In genomic region chr11:35527816-35528462, GRCm38 (mm10) we compare ENCODE assay signal across 9 mouse cellular contexts.
DNase-seq lines count a peak whose midpoint lies in the region; ATAC-seq lines count a peak whose summit lies in the region.
"Had no signal": no experiment of that assay in that cellular context is flagged by ENCODE, and none has a peak within 500 bp of the region (broad histone marks: within the 10 kb centered on the region; RNA-seq: fewer than 3 reads in every experiment).

No protein-coding gene starts in this region.

- H3K27me3 ChIP-seq in embryonic facial prominence, embryonic 12.5 days = no peaks in the 10 kb centered on the region
- 0 out of 2 replicates have a peak, but pooled peaks cover 3% of the 10 kb centered on the region for H3K27me3 ChIP-seq in hindbrain, embryonic 15.5 days
- no peaks in the 10 kb centered on the region for H3K27me3 ChIP-seq in neural tube, embryonic 12.5 days (replicated peaks)
- H3K27me3 ChIP-seq in liver, embryonic 12.5 days (replicated peaks) = 0 out of 2 replicates have a peak, but pooled peaks cover 4% of the 10 kb centered on the region
- H3K27me3 ChIP-seq: CH12.LX had no signal

- no peak overlapping the region for H3K4me3 ChIP-seq in embryonic facial prominence, embryonic 12.5 days
- H3K4me3 ChIP-seq in hindbrain, embryonic 15.5 days = no peak overlapping the region
- H3K4me3 ChIP-seq in neural tube, embryonic 12.5 days = no peak overlapping the region
- H3K4me3 ChIP-seq in liver, embryonic 12.5 days = no peak overlapping the region

- no peak for ATAC-seq in embryonic facial prominence, embryonic 12.5 days (ENCODE audit: insufficient number of reproducible peaks, insufficient read depth, low FRiP score, low TSS enrichment)
- peak; percentile 57; the same call in 1 of the 2 replicates for ATAC-seq in hindbrain, embryonic 15.5 days (ENCODE audit: low FRiP score, low read depth)
- ATAC-seq in neural tube, embryonic 12.5 days (ENCODE audit: low FRiP score, low read depth) = peak; percentile 52; the same call in 1 of the 2 replicates
- no peak for ATAC-seq in liver, embryonic 12.5 days

- H3K4me2 ChIP-seq in embryonic facial prominence, embryonic 12.5 days (replicated peaks) = no peak overlapping the region
- no peak overlapping the region for H3K4me2 ChIP-seq in hindbrain, embryonic 15.5 days
- H3K4me2 ChIP-seq in neural tube, embryonic 12.5 days (replicated peaks) = no peak overlapping the region
- H3K4me2 ChIP-seq in liver, embryonic 12.5 days = no peak overlapping the region

- H3K36me3 ChIP-seq in embryonic facial prominence, embryonic 12.5 days = no peaks in the 10 kb centered on the region
- H3K36me3 ChIP-seq in hindbrain, embryonic 15.5 days = no peaks in the 10 kb centered on the region
- H3K36me3 ChIP-seq in neural tube, embryonic 12.5 days = no peaks in the 10 kb centered on the region
- no peaks in the 10 kb centered on the region for H3K36me3 ChIP-seq in liver, embryonic 12.5 days

- 50% methylated on average over 7 of the region's 7 CpGs for WGBS in embryonic facial prominence, embryonic 12.5 days
- 33% methylated on average over 7 of the region's 7 CpGs for WGBS in hindbrain, embryonic 15.5 days
- WGBS in neural tube, embryonic 12.5 days = 30% methylated on average over 7 of the region's 7 CpGs
- WGBS in liver, embryonic 12.5 days (ENCODE audit: insufficient replicate concordance) = 70% methylated on average over 7 of the region's 7 CpGs

- no peaks in the 10 kb centered on the region for H3K9me3 ChIP-seq in embryonic facial prominence, embryonic 12.5 days
- H3K9me3 ChIP-seq in hindbrain, embryonic 15.5 days = no peaks in the 10 kb centered on the region
- H3K9me3 ChIP-seq in neural tube, embryonic 12.5 days = no peaks in the 10 kb centered on the region
- H3K9me3 ChIP-seq in liver, embryonic 12.5 days (replicated peaks) = no peaks in the 10 kb centered on the region

- peak; percentile 43 for DNase-seq in layer of hippocampus, adult 9-11 months
- no peak for DNase-seq in layer of hippocampus, postnatal 25 days (ENCODE audit: extremely low spot score in 1 of 2, low spot score in 1 of 2)
- DNase-seq in adrenal gland, adult 8-10 months = no peak
- DNase-seq in thymus, postnatal 0 days (ENCODE audit: low spot score) = no peak

- peaks cover 12% of the 10 kb centered on the region for H3K4me1 ChIP-seq in embryonic facial prominence, embryonic 12.5 days
- peaks cover 19% of the 10 kb centered on the region for H3K4me1 ChIP-seq in hindbrain, embryonic 15.5 days (replicated peaks)
- peaks cover 21% of the 10 kb centered on the region for H3K4me1 ChIP-seq in neural tube, embryonic 12.5 days
- H3K4me1 ChIP-seq in liver, embryonic 12.5 days = no peaks in the 10 kb centered on the region

- H3K27ac ChIP-seq in embryonic facial prominence, embryonic 12.5 days = 0 out of 2 replicates have a peak overlapping the region, but pooled peaks have one; percentile 11
- 0 out of 2 replicates have a peak overlapping the region, but pooled peaks have one; percentile 14 for H3K27ac ChIP-seq in hindbrain, embryonic 15.5 days (replicated peaks)
- H3K27ac ChIP-seq in neural tube, embryonic 12.5 days = 0 out of 2 replicates have a peak overlapping the region, but pooled peaks have one; percentile 26
- H3K27ac ChIP-seq in liver, embryonic 12.5 days = no peak overlapping the region

- H3K9ac ChIP-seq in embryonic facial prominence, embryonic 12.5 days = no peak overlapping the region
- no peak overlapping the region for H3K9ac ChIP-seq in hindbrain, embryonic 15.5 days
- no peak overlapping the region for H3K9ac ChIP-seq in neural tube, embryonic 12.5 days
- H3K9ac ChIP-seq in liver, embryonic 12.5 days = no peak overlapping the region

Comparison
In these comparisons a context has a peak if more than half of its experiments do, and no peak if none do; other contexts are left out.
1. ATAC-seq: peak in hindbrain, embryonic 15.5 days (single experiment) and neural tube, embryonic 12.5 days (single experiment); none in embryonic facial prominence, embryonic 12.5 days (single experiment) and liver, embryonic 12.5 days (single experiment).